Mouse (Mus musculus) lung, embryonic 16.5 days (tissue): ENCODE results near the gene Tbx21. TPM values are rescaled to one million over a fixed set of nuclear protein-coding genes. Genes with fewer than 3 reads are reported as not detected.
A peak's percentile ranks its signal among the peaks of the same experiment; 100 is the strongest.

Source experiments
- ATAC-seq: fragments of 200-750 bp; cut with Nextera tagmentation; 2 replicates; pipeline ENCODE4 v1.8.0; 2017; ENCODE audit warnings: low read depth, mild to moderate bottlenecking, moderate library complexity
- H3K27ac ChIP-seq: fragments of 300-500 bp; sonication (generic); 2 replicates; pipeline ENCODE4 v1.5.1; 2014; ENCODE audit warnings: mild to moderate bottlenecking, control low read depth, low read length
- H3K27me3 ChIP-seq: fragments of 300-500 bp; sonication (generic); 2 replicates; pipeline ENCODE4 v1.6.1; 2014; ENCODE audit warnings: low read depth, low read length, mixed read lengths; ENCODE audit not compliant: control insufficient read depth, insufficient read depth
- H3K36me3 ChIP-seq: fragments of 300-500 bp; sonication (generic); 2 replicates; pipeline ENCODE4 v1.6.1; 2014; ENCODE audit warnings: low read length; ENCODE audit not compliant: control insufficient read depth, insufficient read depth
- H3K4me1 ChIP-seq: fragments of 300-500 bp; sonication (generic); replicated peaks from 2 replicates; pipeline ENCODE4 v1.6.1; 2014; ENCODE audit warnings: low read length, mixed read lengths; ENCODE audit not compliant: control insufficient read depth, insufficient read depth
- H3K4me2 ChIP-seq: fragments of 300-500 bp; sonication (generic); 2 replicates; pipeline ENCODE4 v1.6.1; 2014; ENCODE audit warnings: low read depth, low read length, control low read depth
- H3K4me3 ChIP-seq: fragments of 300-500 bp; sonication (generic); 2 replicates; pipeline ENCODE4 v1.5.1; 2014; ENCODE audit warnings: mild to moderate bottlenecking, low read length, control low read depth
- H3K9ac ChIP-seq: fragments of 300-500 bp; sonication (generic); 2 replicates; pipeline ENCODE4 v1.6.1; 2014; ENCODE audit warnings: low read length, control low read depth
- H3K9me3 ChIP-seq: fragments of 300-500 bp; sonication (generic); 2 replicates; pipeline ENCODE4 v1.6.1; 2016; ENCODE audit warnings: low read length; ENCODE audit not compliant: control insufficient read depth
- WGBS: fragments of 180-500 bp; shearing (Covaris S2); extraction: QIAGEN DNeasy Blood & Tissue Kit; methylation state at CpG from one replicate; pipeline ENCODE4 v1.1.7; 2014; 5-methylcytosine and 5-hydroxymethylcytosine counted together
- polyA plus RNA-seq: library from polyadenylated mRNA; unstranded; fragments of >200 nt; fragmentation: Nextera tagmentation; extraction: Ambion mirVana; gene quantifications from 2 replicates; pipeline ENCODE4 v1.2.1, GENCODE M21; 2015

Tbx21 gene
- polyA plus RNA-seq, 1 experiment from 2014 or later = not detected

- Histone ChIP-seq H3K4me2 (peak overlapping the region; percentile 82), H3K4me3 (peak overlapping the region; percentile 53), H3K27me3 (no peaks in the 10 kb centered on the region), H3K4me1 (peaks cover 9% of the 10 kb centered on the region; the same call in 1 of the 2 replicates), H3K27ac (no peak overlapping the region), H3K36me3 (no peaks in the 10 kb centered on the region), H3K9me3 (no peaks in the 10 kb centered on the region), H3K9ac (peak overlapping the region; percentile 37)
- 3% methylated on average over 32 of the region's 32 CpGs for WGBS
- ATAC-seq = peak; percentile 73
Observed at GRCm38 (mm10) chr11:97126645-97127468, 11.7 kb upstream of the Tbx21 start.

GRCm38 (mm10) chr11:97124266-97125036 is 9.3 kb upstream of the Tbx21 start:
- Histone ChIP-seq H3K27me3 (no peaks in the 10 kb centered on the region; the same call in 1 of the 2 replicates), H3K4me1 (peaks cover 9% of the 10 kb centered on the region; the same call in 1 of the 2 replicates), H3K27ac (no peak overlapping the region), H3K36me3 (no peaks in the 10 kb centered on the region), H3K4me3 (no peak overlapping the region), H3K9me3 (no peaks in the 10 kb centered on the region), H3K9ac (no peak overlapping the region), H3K4me2 (no peak overlapping the region)
- ATAC-seq = no peak
- WGBS = 51% methylated on average over 10 of the region's 10 CpGs

GRCm38 (mm10) chr11:97123282-97123890 is 8.3 kb upstream of the Tbx21 start:
- H3K4me1 ChIP-seq = peaks cover 9% of the 10 kb centered on the region; the same call in 1 of the 2 replicates
- 16% methylated on average over 11 of the region's 11 CpGs for WGBS
- H3K27me3 ChIP-seq = peaks cover 6% of the 10 kb centered on the region
- no peaks in the 10 kb centered on the region for H3K36me3 ChIP-seq
- no peaks in the 10 kb centered on the region for H3K9me3 ChIP-seq
- no peak overlapping the region for H3K4me2 ChIP-seq
- no peak for ATAC-seq
- H3K4me3 ChIP-seq = no peak overlapping the region
- no peak overlapping the region for H3K27ac ChIP-seq
- no peak overlapping the region for H3K9ac ChIP-seq

GRCm38 (mm10) chr11:97120641-97121040 is 5.5 kb upstream of the Tbx21 start:
- Histone ChIP-seq H3K27ac (no peak overlapping the region), H3K9me3 (no peaks in the 10 kb centered on the region), H3K4me1 (peaks cover 5% of the 10 kb centered on the region; the same call in 1 of the 2 replicates), H3K4me2 (no peak overlapping the region), H3K4me3 (no peak overlapping the region), H3K9ac (no peak overlapping the region), H3K27me3 (peaks cover 25% of the 10 kb centered on the region), H3K36me3 (no peaks in the 10 kb centered on the region)
- 49% methylated on average over 3 of the region's 3 CpGs for WGBS
- ATAC-seq = no peak

GRCm38 (mm10) chr11:97120221-97120620 is 5.1 kb upstream of the Tbx21 start:
- Histone ChIP-seq H3K36me3 (no peaks in the 10 kb centered on the region), H3K27me3 (peaks cover 29% of the 10 kb centered on the region), H3K9ac (no peak overlapping the region)

GRCm38 (mm10) chr11:97115797-97116196 is 666 bp upstream of the Tbx21 start:
- no peak overlapping the region; the same call in 1 of the 2 replicates for H3K4me2 ChIP-seq
- no peak overlapping the region for H3K9ac ChIP-seq
- peaks cover 10% of the 10 kb centered on the region for H3K4me1 ChIP-seq
- H3K27me3 ChIP-seq = peaks cover 56% of the 10 kb centered on the region
- ATAC-seq = no peak
- WGBS = 6% methylated on average over 11 of the region's 11 CpGs
- H3K36me3 ChIP-seq = no peaks in the 10 kb centered on the region
- H3K27ac ChIP-seq = no peak overlapping the region
- H3K9me3 ChIP-seq = no peaks in the 10 kb centered on the region
- H3K4me3 ChIP-seq = no peak overlapping the region

More at GRCm38 (mm10) chr11:97120221-97120620, 5.1 kb upstream of the Tbx21 start:
- H3K4me1 ChIP-seq = peaks cover 8% of the 10 kb centered on the region; the same call in 1 of the 2 replicates
- 35% methylated on average over 10 of the region's 10 CpGs for WGBS
- H3K27ac ChIP-seq = no peak overlapping the region
- no peaks in the 10 kb centered on the region for H3K9me3 ChIP-seq
- H3K4me3 ChIP-seq = no peak overlapping the region
- no peak overlapping the region for H3K4me2 ChIP-seq
- ATAC-seq = no peak

- ATAC-seq = no peak
- H3K36me3 ChIP-seq = no peaks in the 10 kb centered on the region
- H3K4me2 ChIP-seq = no peak overlapping the region
- peaks cover 10% of the 10 kb centered on the region for H3K4me1 ChIP-seq
- no peaks in the 10 kb centered on the region for H3K9me3 ChIP-seq
- 81% methylated on average over 9 of the region's 9 CpGs for WGBS
- H3K27me3 ChIP-seq = peaks cover 42% of the 10 kb centered on the region
- H3K4me3 ChIP-seq = no peak overlapping the region
- no peak overlapping the region for H3K9ac ChIP-seq
- no peak overlapping the region for H3K27ac ChIP-seq
Observed at GRCm38 (mm10) chr11:97112519-97113125, 2.5 kb downstream of the Tbx21 start.

GRCm38 (mm10) chr11:97108976-97109375 is 6.2 kb downstream of the Tbx21 start:
- Histone ChIP-seq H3K36me3 (no peaks in the 10 kb centered on the region), H3K27me3 (peaks cover 14% of the 10 kb centered on the region), H3K9ac (no peak overlapping the region), H3K9me3 (no peaks in the 10 kb centered on the region), H3K27ac (no peak overlapping the region), H3K4me1 (no peaks in the 10 kb centered on the region; the same call in 1 of the 2 replicates), H3K4me3 (no peak overlapping the region), H3K4me2 (no peak overlapping the region)
- WGBS = 78% methylated on average over 16 of the region's 16 CpGs
- no peak for ATAC-seq
